Comparison of ENCODE assay signal across 8 mouse cellular contexts in genomic region chr13:31632450-31632849, GRCm38 (mm10). TPM values are rescaled to one million over a fixed set of nuclear protein-coding genes. Genes with fewer than 3 reads are reported as not detected.
A peak's percentile ranks its signal among the peaks of the same experiment; 100 is the strongest.
DNase-seq lines count a peak whose midpoint lies in the region; ATAC-seq lines count a peak whose summit lies in the region.

No protein-coding gene starts in this region.

- H3K9ac ChIP-seq in hindbrain, embryonic 13.5 days, result no peak overlapping the region
- no peak overlapping the region for H3K9ac ChIP-seq in heart, embryonic 16.5 days (ENCODE audit: low read length)
- H3K9ac ChIP-seq in midbrain, embryonic 13.5 days (replicated peaks), result no peak overlapping the region

- H3K27me3 ChIP-seq in hindbrain, embryonic 10.5 days (ENCODE audit: insufficient read depth, poor library complexity, severe bottlenecking), result peaks cover 65% of the 10 kb centered on the region
- peaks cover 73% of the 10 kb centered on the region for H3K27me3 ChIP-seq in hindbrain, embryonic 13.5 days
- peaks cover 76% of the 10 kb centered on the region for H3K27me3 ChIP-seq in embryonic facial prominence, embryonic 10.5 days (replicated peaks; ENCODE audit: low read depth, poor library complexity, severe bottlenecking)
- H3K27me3 ChIP-seq in heart, embryonic 16.5 days (ENCODE audit: control insufficient read depth, insufficient read depth, low read length), result peaks cover 54% of the 10 kb centered on the region
- peaks cover 66% of the 10 kb centered on the region for H3K27me3 ChIP-seq in midbrain, embryonic 13.5 days

- peak; percentile 83 for DNase-seq in hindbrain, embryonic 10.5 days (ENCODE audit: low spot score)
- DNase-seq in R1 (ENCODE audit: low read depth, low spot score), result peak; percentile 69
- peak; percentile 88 for DNase-seq in embryonic facial prominence, embryonic 10.5 days (ENCODE audit: low spot score)
- peak; percentile 47 to 65 for DNase-seq in left cerebral cortex, postnatal 14 days (ENCODE audit: low spot score in 2 of 2)
- DNase-seq in testis, postnatal 10 days (ENCODE audit: low spot score), result peak; percentile 89

- no peak overlapping the region for H3K4me3 ChIP-seq in hindbrain, embryonic 10.5 days
- no peak overlapping the region for H3K4me3 ChIP-seq in hindbrain, embryonic 13.5 days
- no peak overlapping the region for H3K4me3 ChIP-seq in embryonic facial prominence, embryonic 10.5 days
- no peak overlapping the region for H3K4me3 ChIP-seq in heart, embryonic 16.5 days (ENCODE audit: low read length)
- no peak overlapping the region for H3K4me3 ChIP-seq in midbrain, embryonic 13.5 days (replicated peaks)

- ATAC-seq in hindbrain, embryonic 13.5 days (ENCODE audit: low FRiP score), result no peak
- 0 out of 2 replicates have a peak, but pooled peaks have one; percentile 41 for ATAC-seq in heart, embryonic 16.5 days (replicated peaks; ENCODE audit: extremely low read depth, insufficient read depth, low FRiP score)
- ATAC-seq in midbrain, embryonic 13.5 days, result peak; percentile 51; the same call in 1 of the 2 replicates

- WGBS in hindbrain, embryonic 10.5 days, result under 1% methylated on average over 13 of the region's 13 CpGs
- under 1% methylated on average over 13 of the region's 13 CpGs for WGBS in hindbrain, embryonic 13.5 days
- under 1% methylated on average over 13 of the region's 13 CpGs for WGBS in embryonic facial prominence, embryonic 10.5 days
- 2% methylated on average over 13 of the region's 13 CpGs for WGBS in heart, embryonic 16.5 days
- WGBS in midbrain, embryonic 13.5 days, result under 1% methylated on average over 13 of the region's 13 CpGs

- no peaks in the 10 kb centered on the region for H3K9me3 ChIP-seq in hindbrain, embryonic 10.5 days
- H3K9me3 ChIP-seq in hindbrain, embryonic 13.5 days, result no peaks in the 10 kb centered on the region
- H3K9me3 ChIP-seq in embryonic facial prominence, embryonic 10.5 days, result no peaks in the 10 kb centered on the region
- no peaks in the 10 kb centered on the region for H3K9me3 ChIP-seq in heart, embryonic 16.5 days (replicated peaks; ENCODE audit: control insufficient read depth, low read length)
- H3K9me3 ChIP-seq in midbrain, embryonic 13.5 days, result no peaks in the 10 kb centered on the region

- H3K27ac ChIP-seq in hindbrain, embryonic 10.5 days, result no peak overlapping the region
- H3K27ac ChIP-seq in hindbrain, embryonic 13.5 days, result no peak overlapping the region
- no peak overlapping the region for H3K27ac ChIP-seq in embryonic facial prominence, embryonic 10.5 days (replicated peaks)
- H3K27ac ChIP-seq in heart, embryonic 16.5 days (ENCODE audit: low read length), result no peak overlapping the region
- H3K27ac ChIP-seq in midbrain, embryonic 13.5 days, result no peak overlapping the region

- H3K4me1 ChIP-seq in hindbrain, embryonic 10.5 days (replicated peaks), result peaks cover 16% of the 10 kb centered on the region
- H3K4me1 ChIP-seq in hindbrain, embryonic 13.5 days (replicated peaks), result peaks cover 10% of the 10 kb centered on the region
- peaks cover 39% of the 10 kb centered on the region for H3K4me1 ChIP-seq in embryonic facial prominence, embryonic 10.5 days
- H3K4me1 ChIP-seq in heart, embryonic 16.5 days (ENCODE audit: control insufficient read depth, insufficient read depth, low read length), result peaks cover 3% of the 10 kb centered on the region
- H3K4me1 ChIP-seq in midbrain, embryonic 13.5 days (replicated peaks), result peaks cover 12% of the 10 kb centered on the region

- H3K36me3 ChIP-seq in hindbrain, embryonic 10.5 days, result no peaks in the 10 kb centered on the region
- H3K36me3 ChIP-seq in hindbrain, embryonic 13.5 days, result no peaks in the 10 kb centered on the region
- peaks cover 16% of the 10 kb centered on the region; the same call in 1 of the 2 replicates for H3K36me3 ChIP-seq in embryonic facial prominence, embryonic 10.5 days (replicated peaks)
- H3K36me3 ChIP-seq in heart, embryonic 16.5 days (ENCODE audit: control insufficient read depth, insufficient read depth), result no peaks in the 10 kb centered on the region
- no peaks in the 10 kb centered on the region for H3K36me3 ChIP-seq in midbrain, embryonic 13.5 days

- no peak overlapping the region for H3K4me2 ChIP-seq in hindbrain, embryonic 13.5 days
- H3K4me2 ChIP-seq in heart, embryonic 16.5 days (ENCODE audit: low read depth, low read length), result peak overlapping the region; percentile 29; the same call in 1 of the 2 replicates
- 0 out of 2 replicates have a peak overlapping the region, but pooled peaks have one; percentile 9 for H3K4me2 ChIP-seq in midbrain, embryonic 13.5 days (replicated peaks)

- intact Hi-C loops in left cerebral cortex, postnatal 14 days (cut with DNase I), result no loop called here

RNA-seq across cellular contexts. Expression of gene Foxf2, which starts 6.8 kb away (rescaled TPM):
- 5.7 and 11.8 TPM in 2 replicates for polyA plus RNA-seq in hindbrain, embryonic 10.5 days (2016; fragmentation: Nextera tagmentation; extraction: Ambion mirVana)
- 4.7 and 5.5 TPM in 2 replicates for polyA plus RNA-seq in hindbrain, embryonic 13.5 days (2015; fragmentation: Nextera tagmentation; extraction: Ambion mirVana)
- 10.8 and 12.8 TPM in 2 replicates for polyA plus RNA-seq in embryonic facial prominence, embryonic 10.5 days (2016; fragmentation: Nextera tagmentation; extraction: Ambion mirVana)
- 0.22 and 1.6 TPM in 2 replicates for polyA plus RNA-seq in heart, embryonic 16.5 days (2015; fragmentation: Nextera tagmentation; extraction: Ambion mirVana)
- 1 to 10 TPM; 7.8 to 9.8 TPM for total RNA-seq in left cerebral cortex, postnatal 14 days (2021)
- polyA plus RNA-seq in midbrain, embryonic 13.5 days (2015; fragmentation: Nextera tagmentation; extraction: Ambion mirVana), result 4.3 and 5.0 TPM in 2 replicates
